Mouse (Mus musculus): ENCODE results near the gene Gnmt. TPM values are rescaled to one million over a fixed set of nuclear protein-coding genes. Genes with fewer than 3 reads are reported as not detected.
"Not testable (repeated sequence)": the region's sequence is repeated elsewhere in the genome, so short reads cannot be mapped to it uniquely, and the experiment has no call there.

Gnmt gene
- total RNA-seq (2021): 1 to 10 TPM in 1 of 2 experiments, under 1 TPM in 1; 0.90 to 1.2 TPM
- long read RNA-seq, experiment 1, partial matches to known transcripts: 1 of 1 reads
- long read RNA-seq, experiment 1, other reads (novel, unspliced or antisense): 0 of 1 reads
- long read RNA-seq, experiment 2, partial matches to known transcripts: 0 of 1 reads
- long read RNA-seq, experiment 2, other reads (novel, unspliced or antisense): 0 of 1 reads

DNA sequence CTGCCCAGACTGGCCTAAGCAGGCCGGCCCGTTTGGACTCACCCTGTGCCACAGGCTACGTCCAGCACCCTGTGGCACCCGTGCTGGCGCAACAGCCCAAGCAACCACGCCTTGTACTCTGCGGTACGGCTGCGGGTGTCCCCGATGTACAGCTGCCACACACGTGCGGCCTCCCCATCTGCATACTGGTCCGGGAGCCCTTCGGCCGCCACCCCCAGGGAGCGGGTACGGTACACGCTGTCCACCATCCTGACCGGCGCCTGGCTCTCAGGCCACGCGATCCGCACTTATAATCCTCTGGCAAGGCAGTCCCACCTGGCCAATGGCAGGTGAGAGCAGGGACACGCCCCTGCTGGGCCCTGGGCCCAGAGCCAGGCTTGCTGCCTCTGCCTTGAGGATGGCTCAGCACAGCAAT lies at the start of gene Gnmt:
Gene Gnmt, minus strand, starts transcription at position 265 of the 415 bp plus-strand sequence.
- Histone ChIP-seq H3K27ac (no peak within 1 kb of the TSS), H3K4me3 (no peak within 1 kb of the TSS)
- no peak for TF ChIP-seq CTCF (conservative IDR thresholded peaks at IDR 0.05)
- DNase-seq (ENCODE audit: low spot score in 2 of 2): no peak

DNA sequence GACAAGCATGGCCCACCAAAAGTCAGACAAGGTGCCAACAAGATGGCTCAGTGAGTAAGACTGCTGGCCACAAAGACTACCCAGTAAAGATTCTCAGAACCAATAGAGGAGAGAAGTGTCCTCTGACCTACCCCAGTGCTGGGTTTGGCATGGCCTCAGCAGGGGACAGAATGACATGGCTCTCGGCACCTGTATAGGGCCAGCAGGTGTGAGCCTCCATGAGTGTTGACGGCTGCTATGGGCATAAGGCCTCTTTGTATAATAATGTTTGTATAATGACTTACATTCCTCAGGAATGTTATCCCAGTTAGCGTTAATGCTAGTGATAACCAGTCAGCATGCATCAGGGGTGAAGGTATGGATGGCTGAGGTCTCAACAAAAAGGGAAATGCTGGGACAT lies 47.1 kb upstream of the Gnmt start:
- Histone ChIP-seq H3K27ac (no peak overlapping the region), H3K4me3 (no peak overlapping the region)
- no peak for TF ChIP-seq CTCF (conservative IDR thresholded peaks at IDR 0.05)
- no peak for DNase-seq (ENCODE audit: low spot score in 2 of 2)

DNA sequence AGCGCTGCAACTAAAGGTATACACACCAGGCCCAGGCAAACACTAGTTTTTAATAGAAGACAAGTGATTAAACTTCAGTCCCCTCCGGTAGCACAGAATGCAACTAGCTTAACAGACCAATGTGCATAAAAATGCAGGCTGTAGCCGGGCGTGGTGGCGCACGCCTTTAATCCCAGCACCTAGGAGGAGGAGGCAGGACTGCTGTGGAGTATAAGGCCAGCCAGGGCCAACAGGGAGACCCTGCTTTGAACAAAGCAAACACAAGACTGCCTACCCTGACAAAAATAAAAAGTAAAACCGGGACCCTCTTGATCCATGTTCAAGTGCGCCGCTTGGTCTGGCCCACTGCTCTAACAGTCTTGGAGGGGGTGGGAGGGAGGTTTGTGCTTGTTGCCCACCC lies 46.1 kb upstream of the Gnmt start:
- TF ChIP-seq CTCF (conservative IDR thresholded peaks at IDR 0.05): no peak
- no peak for DNase-seq (ENCODE audit: low spot score in 2 of 2)
- no peak overlapping the region for H3K4me3 ChIP-seq
- no peak overlapping the region for H3K27ac ChIP-seq

DNA sequence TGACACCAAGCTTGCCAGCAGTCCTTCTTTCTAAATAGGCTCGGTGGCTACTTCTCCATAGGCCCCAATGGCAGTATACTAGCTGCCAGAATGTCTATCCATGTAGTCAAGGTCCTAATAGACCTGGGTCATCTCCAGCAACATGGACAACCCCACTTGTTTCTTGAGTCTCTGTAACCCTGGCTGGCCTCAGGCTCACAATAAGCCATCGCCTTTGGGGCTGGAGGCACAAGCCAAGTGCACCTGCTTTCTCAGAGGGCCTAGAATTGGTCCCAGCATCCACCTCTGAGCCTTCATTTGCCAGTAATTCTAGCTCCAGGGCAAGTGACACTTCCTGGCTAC lies 45.1 kb upstream of the Gnmt start:
- TF ChIP-seq CTCF (conservative IDR thresholded peaks at IDR 0.05): 0 out of 2 replicates have a peak, but pooled peaks have one; percentile 2

DNA sequence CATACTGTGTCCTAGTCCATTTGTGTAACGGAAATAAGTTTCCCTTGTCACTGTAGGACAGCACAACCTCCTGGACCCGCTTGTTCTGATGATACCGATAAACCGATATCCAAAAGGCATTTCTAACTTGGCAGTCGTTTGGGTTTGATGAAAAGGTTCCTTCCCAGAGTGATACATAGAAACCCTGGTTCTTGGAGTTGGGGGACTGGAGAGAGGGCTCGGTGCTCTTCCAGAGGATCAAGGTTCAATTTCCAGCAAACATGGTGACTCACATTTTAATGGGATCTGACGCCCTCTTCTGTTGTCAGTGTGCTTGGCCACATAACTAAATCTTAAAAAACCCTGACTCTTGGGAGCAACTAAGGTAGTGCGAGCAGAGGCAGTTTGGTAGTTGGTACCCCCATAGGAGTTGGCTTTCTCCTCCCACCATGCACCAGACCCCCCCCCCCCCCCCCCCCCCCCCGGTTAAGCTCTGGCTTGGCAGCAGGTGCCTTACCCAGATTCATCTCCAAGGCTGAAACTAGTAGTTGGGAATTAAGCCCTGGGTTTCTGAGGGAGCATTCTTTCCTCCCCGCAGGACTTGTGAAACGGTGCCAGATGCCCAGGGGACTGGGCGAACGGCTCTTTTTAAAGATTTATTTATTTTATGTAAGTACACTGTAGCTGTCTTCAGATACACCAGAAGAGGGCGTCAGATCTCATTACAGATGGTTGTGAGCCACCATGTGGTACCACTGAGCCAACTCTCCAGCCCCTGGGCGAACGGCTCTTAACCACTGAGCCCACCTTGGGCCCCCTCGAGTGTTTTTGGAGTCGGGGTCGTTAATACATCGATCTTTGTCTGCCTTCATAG lies 44.5 kb upstream of the Gnmt start:
- H3K27ac ChIP-seq: peak overlapping the region; percentile 93
- DNase-seq (ENCODE audit: low spot score in 2 of 2): no peak
- H3K4me3 ChIP-seq: peak overlapping the region; percentile 63
- TF ChIP-seq CTCF (conservative IDR thresholded peaks at IDR 0.05): peak; percentile 60

More for the DNA sequence above, 45.1 kb upstream of the Gnmt start:
- DNase-seq (ENCODE audit: low spot score in 2 of 2): no peak
- H3K27ac ChIP-seq: peak overlapping the region; percentile 46; the same call in 1 of the 2 replicates
- H3K4me3 ChIP-seq: no peak overlapping the region

DNA sequence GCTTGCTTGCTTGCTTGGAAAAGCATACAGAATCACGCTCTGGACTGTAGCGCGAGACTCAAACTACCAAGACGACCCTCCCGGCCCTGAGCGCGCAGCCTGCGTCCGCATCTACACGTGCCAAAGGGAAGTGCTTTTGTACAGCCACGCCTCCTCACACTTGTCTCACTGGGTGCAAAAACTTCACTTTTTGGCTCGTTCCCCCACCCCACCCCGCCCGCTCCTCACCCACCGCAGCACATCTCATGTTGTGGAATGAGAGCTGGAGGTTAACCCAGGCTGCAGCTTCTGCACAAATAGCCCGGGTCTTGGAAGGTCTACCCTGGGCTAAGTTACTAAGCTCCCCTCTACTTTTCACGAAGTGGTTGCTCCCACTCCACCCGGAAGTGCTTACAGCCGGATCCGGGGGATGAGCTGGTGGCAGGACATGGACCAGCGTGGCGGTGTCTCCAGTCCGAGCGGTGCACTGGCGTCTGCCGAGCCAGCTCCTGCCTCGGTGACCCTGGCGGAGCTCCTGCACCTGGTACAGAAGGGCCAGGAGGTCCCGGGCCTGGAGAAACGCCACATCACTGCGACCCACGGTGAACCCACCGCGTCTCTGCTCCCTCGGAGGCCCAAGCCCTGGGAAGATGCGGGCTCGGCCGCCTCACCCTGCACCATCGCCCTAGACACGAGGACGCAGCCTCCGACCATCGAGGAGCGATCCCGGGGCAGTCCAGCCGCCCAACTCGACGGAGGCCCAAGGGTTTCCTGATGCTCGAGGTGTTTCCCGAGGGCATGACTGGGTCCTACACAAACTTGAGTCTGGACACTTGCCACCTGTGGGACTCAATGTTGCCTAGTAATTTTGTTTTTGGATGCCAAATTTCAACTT lies 43.7 kb upstream of the Gnmt start, which contains the start of gene 2310039H08Rik:
Gene 2310039H08Rik, plus strand, starts transcription at position 232 of the 874 bp plus-strand sequence.
- no peak for TF ChIP-seq CTCF (conservative IDR thresholded peaks at IDR 0.05)
- H3K4me3 ChIP-seq: peak within 1 kb of the TSS; percentile 63
- H3K27ac ChIP-seq: peak within 1 kb of the TSS; percentile 93
- DNase-seq (ENCODE audit: low spot score in 2 of 2): peak; percentile 78 to 82

DNA sequence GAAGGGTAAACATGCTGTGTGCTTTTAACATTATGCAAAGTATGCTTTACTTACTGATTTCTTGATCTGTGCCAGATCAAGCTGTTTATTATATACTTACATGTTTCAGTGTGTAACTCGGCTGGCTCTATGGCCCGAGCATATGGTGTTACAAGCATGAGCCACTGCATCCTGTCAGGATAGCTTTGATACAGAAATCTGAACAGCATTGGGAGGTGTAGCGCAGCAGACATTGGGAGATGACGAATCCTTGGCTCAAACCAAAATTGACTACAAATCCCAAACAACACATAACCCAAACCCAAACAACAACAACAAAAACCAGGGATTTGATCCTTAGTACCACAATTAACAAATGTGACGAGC lies 43.1 kb upstream of the Gnmt start:
- no peak for TF ChIP-seq CTCF (conservative IDR thresholded peaks at IDR 0.05)
- Histone ChIP-seq H3K27ac (peak overlapping the region; percentile 93), H3K4me3 (peak overlapping the region; percentile 63)
- no peak for DNase-seq (ENCODE audit: low spot score in 2 of 2)

DNA sequence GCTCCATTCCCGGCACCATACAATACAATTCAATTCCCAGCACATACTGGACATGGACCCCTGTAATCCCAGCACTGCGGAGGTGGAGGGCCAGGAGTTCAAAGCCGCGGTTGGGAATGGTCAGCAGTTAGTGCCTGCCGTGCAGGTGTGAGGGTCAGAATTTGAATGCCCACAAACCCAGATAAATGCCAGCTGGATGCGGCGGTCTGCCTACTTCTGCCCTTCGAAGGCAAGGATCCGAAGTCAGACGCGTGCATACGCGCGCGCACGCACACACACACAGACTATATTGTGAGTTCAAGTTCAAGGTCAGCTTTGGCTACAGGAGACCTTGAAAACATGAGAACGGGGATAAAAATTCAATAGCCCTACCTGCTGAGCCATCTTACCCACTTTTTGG lies 42.6 kb upstream of the Gnmt start:
- no peak for DNase-seq (ENCODE audit: low spot score in 2 of 2)
- Histone ChIP-seq H3K4me3 (peak overlapping the region; percentile 63), H3K27ac (peak overlapping the region; percentile 93)
- no peak for TF ChIP-seq CTCF (conservative IDR thresholded peaks at IDR 0.05)

DNA sequence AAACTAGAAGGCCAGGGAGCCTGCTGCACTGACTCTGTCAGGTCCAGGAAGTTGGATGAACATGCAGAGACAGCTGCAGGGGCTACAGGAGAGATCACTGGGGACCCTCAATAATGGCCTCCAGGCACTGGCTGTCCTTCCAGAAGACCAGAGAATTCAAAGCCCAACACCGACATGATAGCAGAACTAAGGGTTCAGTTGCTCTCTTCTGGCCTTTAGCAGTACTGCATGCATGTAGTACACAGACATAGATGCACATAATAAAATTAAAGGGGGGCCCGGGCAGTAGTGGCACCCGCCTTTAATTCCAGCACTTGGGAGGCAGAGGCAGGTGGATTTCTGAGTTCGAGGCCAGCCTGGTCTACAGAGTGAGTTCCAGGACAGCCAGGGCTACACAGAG lies 42.1 kb upstream of the Gnmt start:
- no peak overlapping the region for H3K27ac ChIP-seq
- peak; percentile 58 for TF ChIP-seq CTCF (conservative IDR thresholded peaks at IDR 0.05)
- no peak for DNase-seq (ENCODE audit: low spot score in 2 of 2)
- no peak overlapping the region for H3K4me3 ChIP-seq

DNA sequence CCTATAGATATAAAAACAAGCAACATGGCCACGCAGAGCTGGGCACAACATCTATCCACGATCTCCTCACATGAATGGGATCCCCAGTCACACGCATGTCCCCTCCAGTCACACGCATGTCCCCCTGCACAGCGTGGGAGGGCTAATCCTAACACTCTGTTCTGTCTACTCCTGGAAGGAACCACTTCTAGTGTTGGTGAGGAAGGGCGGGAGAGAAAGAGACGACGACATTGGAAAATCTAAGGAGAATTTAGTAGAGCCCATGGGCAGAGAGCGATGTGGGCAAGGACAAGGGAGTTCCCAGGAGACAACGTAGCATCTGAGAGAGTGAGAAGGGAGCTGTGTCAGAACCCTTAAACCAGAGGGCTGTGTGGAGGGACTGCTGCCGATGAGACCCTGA lies 41.6 kb upstream of the Gnmt start:
- no peak for DNase-seq (ENCODE audit: low spot score in 2 of 2)
- H3K4me3 ChIP-seq: no peak overlapping the region
- no peak overlapping the region for H3K27ac ChIP-seq
- no peak for TF ChIP-seq CTCF (conservative IDR thresholded peaks at IDR 0.05)

DNA sequence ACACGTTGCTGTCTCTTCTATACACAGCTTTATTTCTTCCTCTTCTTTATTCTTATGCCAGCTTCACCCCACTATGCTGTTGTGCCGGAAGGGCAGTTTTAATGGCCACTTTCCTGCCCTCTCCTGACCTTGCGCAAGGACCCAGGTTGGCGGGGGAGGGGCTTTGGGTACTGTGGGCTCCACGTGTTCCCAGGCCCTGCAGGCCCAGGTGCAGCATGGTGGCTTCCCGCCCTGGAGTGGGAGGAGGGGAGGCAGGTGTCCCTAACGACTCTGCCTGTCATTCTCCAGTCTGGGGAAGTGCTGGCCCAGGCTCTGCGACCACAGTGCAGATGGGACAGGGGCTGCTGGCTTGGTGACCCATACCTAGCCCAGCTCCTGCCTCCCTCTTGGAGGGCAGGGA lies 38.9 kb upstream of the Gnmt start:
- no peak overlapping the region for H3K4me3 ChIP-seq
- H3K27ac ChIP-seq: no peak overlapping the region
- no peak for DNase-seq (ENCODE audit: low spot score in 2 of 2)
- no peak for TF ChIP-seq CTCF (conservative IDR thresholded peaks at IDR 0.05)

DNA sequence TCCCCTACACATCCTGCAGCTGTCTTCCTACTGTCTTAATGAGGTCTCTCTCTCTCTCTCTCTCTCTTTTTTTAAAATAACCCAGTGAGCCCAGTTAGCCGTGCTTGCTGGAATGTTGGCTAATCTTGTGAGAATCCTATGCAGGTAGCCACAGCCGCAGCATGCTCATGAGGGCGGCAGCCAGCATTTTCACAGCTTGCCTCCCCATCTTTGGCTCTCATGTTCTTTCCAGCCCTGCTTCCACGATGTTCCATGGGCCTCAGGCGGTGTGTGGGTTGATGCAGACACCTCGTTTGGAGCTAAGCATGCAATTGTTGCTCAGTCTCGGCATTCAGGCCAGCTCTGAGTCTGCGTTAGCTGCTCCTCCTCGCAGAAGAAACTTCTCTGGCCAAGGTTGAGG lies 35.9 kb upstream of the Gnmt start:
- H3K4me3 ChIP-seq: not testable (repeated sequence)
- peak in 1 of 2 experiments; percentile 51 for DNase-seq (ENCODE audit: low spot score in 2 of 2)
- H3K27ac ChIP-seq: peak overlapping the region; percentile 88

DNA sequence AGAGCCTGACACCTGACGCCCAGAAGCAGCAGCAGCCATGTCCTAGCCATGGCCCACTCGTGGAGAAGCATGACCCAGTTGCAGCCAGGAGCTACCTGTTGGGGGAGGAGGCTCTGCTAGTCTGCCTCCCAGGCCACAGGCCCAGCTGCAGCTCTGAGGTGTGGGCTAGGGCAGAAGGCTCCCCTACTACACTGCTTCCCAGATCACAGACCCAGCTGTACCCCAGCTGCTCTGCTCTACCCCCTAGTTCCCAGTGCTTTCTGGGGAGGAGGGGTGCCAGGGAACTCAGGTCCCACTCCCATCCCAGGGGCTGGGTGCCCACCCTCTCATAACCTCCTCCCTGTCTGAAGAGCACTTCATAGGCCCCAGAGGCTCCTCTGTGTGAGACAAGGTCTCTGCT lies 34.6 kb upstream of the Gnmt start, which contains the start of gene Ptcra:
Gene Ptcra, minus strand, starts transcription at position 169 of the 400 bp plus-strand sequence.
- H3K27ac ChIP-seq: peak within 1 kb of the TSS; percentile 88
- no peak within 1 kb of the TSS for H3K4me3 ChIP-seq
- no peak for TF ChIP-seq CTCF (conservative IDR thresholded peaks at IDR 0.05)
- DNase-seq (ENCODE audit: low spot score in 2 of 2): no peak

Data from layer of hippocampus, adult 2 months (tissue).